ENCODE assay signal across 8 mouse cellular contexts in genomic region chr10:60193532-60194423, GRCm38 (mm10). TPM values are rescaled to one million over a fixed set of nuclear protein-coding genes. Genes with fewer than 3 reads are reported as not detected.
DNase-seq lines count a peak whose midpoint lies in the region; ATAC-seq lines count a peak whose summit lies in the region.

No protein-coding gene starts in this region.

- no peaks in the 10 kb centered on the region for H3K36me3 ChIP-seq in kidney, embryonic 15.5 days
- no peaks in the 10 kb centered on the region for H3K36me3 ChIP-seq in embryonic facial prominence, embryonic 12.5 days
- H3K36me3 ChIP-seq in hindbrain, embryonic 16.5 days (ENCODE audit: control insufficient read depth, insufficient read depth, low read length) = no peaks in the 10 kb centered on the region

- WGBS in kidney, embryonic 15.5 days = 6% methylated on average over 19 of the region's 19 CpGs
- WGBS in embryonic facial prominence, embryonic 12.5 days = 4% methylated on average over 19 of the region's 19 CpGs
- WGBS in hindbrain, embryonic 16.5 days = 2% methylated on average over 19 of the region's 19 CpGs

- peak overlapping the region; percentile 61 for H3K27ac ChIP-seq in kidney, embryonic 15.5 days
- peak overlapping the region; percentile 82 for H3K27ac ChIP-seq in embryonic facial prominence, embryonic 12.5 days
- H3K27ac ChIP-seq in hindbrain, embryonic 16.5 days (ENCODE audit: low read depth, low read length) = peak overlapping the region; percentile 72

- ATAC-seq in kidney, embryonic 15.5 days (replicated peaks; ENCODE audit: low FRiP score) = peak; percentile 90
- ATAC-seq in embryonic facial prominence, embryonic 12.5 days (ENCODE audit: insufficient number of reproducible peaks, insufficient read depth, low FRiP score, low TSS enrichment) = peak; percentile 89
- peak; percentile 82 for ATAC-seq in hindbrain, embryonic 16.5 days
- 0 out of 2 replicates have a peak, but pooled peaks have one; percentile 47 for ATAC-seq in megakaryocyte progenitor cell, adult 5-6 weeks (replicated peaks; ENCODE audit: poor library complexity)

- DNase-seq in kidney, adult 8-10 months = no peak
- DNase-seq in MEL-GATA-1-ER (ENCODE audit: extremely low read depth, low read depth) = peak; percentile 29
- DNase-seq in testis, postnatal 14 days (ENCODE audit: low spot score) = peak; percentile 46
- no peak for DNase-seq in c-Kit-positive CD71-positive TER-119-positive erythroid progenitor cells, embryonic 14.5 days (ENCODE audit: low spot score)

- peaks cover 13% of the 10 kb centered on the region; the same call in 1 of the 2 replicates for H3K27me3 ChIP-seq in kidney, embryonic 15.5 days
- H3K27me3 ChIP-seq in embryonic facial prominence, embryonic 12.5 days = no peaks in the 10 kb centered on the region
- H3K27me3 ChIP-seq in hindbrain, embryonic 16.5 days (replicated peaks; ENCODE audit: control insufficient read depth, insufficient read depth, low read length) = no peaks in the 10 kb centered on the region

- H3K9me3 ChIP-seq in kidney, embryonic 15.5 days (replicated peaks) = no peaks in the 10 kb centered on the region
- no peaks in the 10 kb centered on the region for H3K9me3 ChIP-seq in embryonic facial prominence, embryonic 12.5 days
- H3K9me3 ChIP-seq in hindbrain, embryonic 16.5 days (ENCODE audit: control insufficient read depth, low read length) = no peaks in the 10 kb centered on the region

- H3K4me1 ChIP-seq in kidney, embryonic 15.5 days = peaks cover 51% of the 10 kb centered on the region
- H3K4me1 ChIP-seq in embryonic facial prominence, embryonic 12.5 days = peaks cover 33% of the 10 kb centered on the region
- peaks cover 22% of the 10 kb centered on the region for H3K4me1 ChIP-seq in hindbrain, embryonic 16.5 days (ENCODE audit: control insufficient read depth, insufficient read depth, low read depth, low read length)

- H3K4me3 ChIP-seq in kidney, embryonic 15.5 days (replicated peaks) = peak overlapping the region; percentile 8
- H3K4me3 ChIP-seq in embryonic facial prominence, embryonic 12.5 days = peak overlapping the region; percentile 16; the same call in 1 of the 2 replicates
- H3K4me3 ChIP-seq in hindbrain, embryonic 16.5 days (ENCODE audit: low read length) = peak overlapping the region; percentile 10; the same call in 1 of the 2 replicates

- H3K4me2 ChIP-seq in kidney, embryonic 15.5 days = peak overlapping the region; percentile 48
- H3K4me2 ChIP-seq in embryonic facial prominence, embryonic 12.5 days (replicated peaks) = peak overlapping the region; percentile 43
- peak overlapping the region; percentile 43 for H3K4me2 ChIP-seq in hindbrain, embryonic 16.5 days (ENCODE audit: low read length)

- H3K9ac ChIP-seq in kidney, embryonic 15.5 days = no peak overlapping the region
- H3K9ac ChIP-seq in embryonic facial prominence, embryonic 12.5 days = peak overlapping the region; percentile 27
- peak overlapping the region; percentile 45 for H3K9ac ChIP-seq in hindbrain, embryonic 16.5 days (ENCODE audit: low read depth, low read length)

RNA-seq across cellular contexts. Expression of gene Chst3, which starts 25.3 kb away (rescaled TPM):
- 1.6 and 2.0 TPM in 2 replicates for polyA plus RNA-seq in kidney, embryonic 15.5 days (2015; fragmentation: Nextera tagmentation; extraction: Ambion mirVana)
- polyA plus RNA-seq in embryonic facial prominence, embryonic 12.5 days (2016; fragmentation: Nextera tagmentation; extraction: Ambion mirVana) = 3.2 and 3.6 TPM in 2 replicates
- polyA plus RNA-seq in hindbrain, embryonic 16.5 days (2015; fragmentation: Nextera tagmentation; extraction: Ambion mirVana) = 1.7 and 1.9 TPM in 2 replicates
- not detected in 2 replicates for total RNA-seq in megakaryocyte progenitor cell, adult 5-6 weeks (2015)
- not detected in 2 replicates for total RNA-seq in megakaryocyte progenitor cell, adult 5-6 weeks (2017)

Comparison
In these comparisons a context has a peak if more than half of its experiments do, and no peak if none do; other contexts are left out.
1. DNase-seq: peak in MEL-GATA-1-ER (single experiment) and testis, postnatal 14 days (single experiment); none in kidney, adult 8-10 months (0 of 2) and c-Kit-positive CD71-positive TER-119-positive erythroid progenitor cells, embryonic 14.5 days (single experiment).
2. Peak in every context shown above with its lines, with median percentiles within 50 percentile points of each other: ATAC-seq, H3K27ac ChIP-seq, H3K4me2 ChIP-seq and H3K4me3 ChIP-seq.